ENCODE assay signal across 14 mouse cellular contexts in the genomic region with DNA sequence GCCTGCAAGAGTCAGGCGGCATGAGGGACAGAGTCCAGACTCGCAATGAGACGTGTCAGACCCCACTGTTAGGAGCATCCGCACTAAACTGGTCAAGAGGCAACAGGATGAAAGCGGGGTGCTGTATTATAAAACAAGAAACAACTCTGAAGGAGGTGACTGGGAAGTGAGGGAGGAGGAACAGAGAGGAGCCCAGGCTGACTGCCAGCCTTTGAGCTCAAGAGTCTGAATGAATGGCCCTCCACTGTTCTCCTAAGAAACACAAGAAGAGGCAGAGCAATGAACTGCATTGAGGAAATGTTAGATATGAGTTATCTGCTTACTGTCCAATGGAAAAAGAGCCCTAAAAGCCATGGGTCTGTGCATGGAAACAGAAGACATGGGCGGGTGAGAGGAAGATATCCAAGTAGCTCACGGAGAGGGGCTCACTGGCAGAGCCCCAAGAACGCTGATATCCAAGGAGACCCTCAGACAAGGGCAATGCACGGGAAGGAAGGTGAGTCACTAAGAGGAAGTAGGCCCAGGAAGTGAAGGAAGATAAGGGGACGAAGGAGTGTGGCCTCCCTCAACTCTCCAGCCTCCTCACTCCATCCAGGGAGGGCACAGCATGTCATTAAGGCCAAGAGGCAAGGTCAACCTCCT. TPM values are rescaled to one million over a fixed set of nuclear protein-coding genes. Genes with fewer than 3 reads are reported as not detected.
DNase-seq lines count a peak whose midpoint lies in the region; ATAC-seq and TF ChIP-seq lines count a peak whose summit lies in the region.
"Had no signal": no experiment of that assay in that cellular context is flagged by ENCODE, and none has a peak within 500 bp of the region (broad histone marks: within the 10 kb centered on the region; RNA-seq: fewer than 3 reads in every experiment).

No protein-coding gene starts in this region.

- H3K4me3 ChIP-seq in kidney, embryonic 14.5 days (ENCODE audit: low read length): no peak overlapping the region
- H3K4me3 ChIP-seq in lung, postnatal 0 days (ENCODE audit: low read depth, low read length): no peak overlapping the region
- no peak overlapping the region for H3K4me3 ChIP-seq in intestine, embryonic 15.5 days (replicated peaks)
- H3K4me3 ChIP-seq: forebrain, embryonic 13.5 days; hindbrain, embryonic 12.5 days; midbrain, embryonic 12.5 days had no signal

- no peak for TF ChIP-seq EP300 in lung, postnatal 0 days (IDR thresholded peaks at IDR 0.05)

- TF ChIP-seq CTCF in lung, postnatal 0 days (IDR thresholded peaks at IDR 0.05): no peak

- no peak overlapping the region for H3K9ac ChIP-seq in kidney, embryonic 14.5 days (ENCODE audit: low read depth, low read length)
- no peak overlapping the region for H3K9ac ChIP-seq in lung, postnatal 0 days (replicated peaks; ENCODE audit: low read depth)
- H3K9ac ChIP-seq in intestine, embryonic 15.5 days: no peak overlapping the region
- H3K9ac ChIP-seq: forebrain, embryonic 13.5 days; hindbrain, embryonic 12.5 days; liver, postnatal 0 days; midbrain, embryonic 12.5 days had no signal

- WGBS in kidney, embryonic 14.5 days: 65% methylated on average over 10 of the region's 10 CpGs
- WGBS in lung, postnatal 0 days: 54% methylated on average over 10 of the region's 10 CpGs
- 82% methylated on average over 10 of the region's 10 CpGs for WGBS in intestine, embryonic 15.5 days

- no peaks in the 10 kb centered on the region for H3K27me3 ChIP-seq in kidney, embryonic 14.5 days (ENCODE audit: control insufficient read depth, insufficient read depth, low read length)
- no peaks in the 10 kb centered on the region for H3K27me3 ChIP-seq in lung, postnatal 0 days (replicated peaks; ENCODE audit: insufficient read depth, low read length)
- H3K27me3 ChIP-seq in intestine, embryonic 15.5 days (replicated peaks): no peaks in the 10 kb centered on the region
- H3K27me3 ChIP-seq: hindbrain, embryonic 12.5 days had no signal

- H3K9me3 ChIP-seq in kidney, embryonic 14.5 days (ENCODE audit: control insufficient read depth, low read length): no peaks in the 10 kb centered on the region
- no peaks in the 10 kb centered on the region for H3K9me3 ChIP-seq in lung, postnatal 0 days (ENCODE audit: low read length)
- no peaks in the 10 kb centered on the region for H3K9me3 ChIP-seq in intestine, embryonic 15.5 days
- H3K9me3 ChIP-seq: forebrain, embryonic 13.5 days; hindbrain, embryonic 12.5 days; midbrain, embryonic 12.5 days had no signal

- no peak for ATAC-seq in kidney, embryonic 14.5 days (ENCODE audit: low FRiP score, low TSS enrichment)
- peak; percentile 47 for ATAC-seq in lung, postnatal 0 days
- no peak for ATAC-seq in intestine, embryonic 15.5 days
- ATAC-seq: forebrain, embryonic 13.5 days; liver, postnatal 0 days had no signal

- no peak overlapping the region for H3K4me2 ChIP-seq in kidney, embryonic 14.5 days (replicated peaks; ENCODE audit: low read depth, low read length)
- no peak overlapping the region for H3K4me2 ChIP-seq in lung, postnatal 0 days (replicated peaks; ENCODE audit: low read depth, low read length)
- H3K4me2 ChIP-seq in intestine, embryonic 15.5 days (replicated peaks): no peak overlapping the region
- H3K4me2 ChIP-seq: forebrain, embryonic 13.5 days; hindbrain, embryonic 12.5 days; midbrain, embryonic 12.5 days had no signal

- H3K27ac ChIP-seq in kidney, embryonic 14.5 days (ENCODE audit: low read depth, low read length): peak overlapping the region; percentile 17; the same call in 1 of the 2 replicates
- H3K27ac ChIP-seq in lung, postnatal 0 days (ENCODE audit: low read length): no peak overlapping the region
- no peak overlapping the region for H3K27ac ChIP-seq in intestine, embryonic 15.5 days
- H3K27ac ChIP-seq: hindbrain, embryonic 12.5 days; midbrain, embryonic 12.5 days had no signal

- no peak for DNase-seq in kidney, adult 9 months
- DNase-seq in right cerebral cortex, adult 18-20 months: peak; percentile 60
- no peak for DNase-seq in right cerebral cortex, postnatal 36 days (ENCODE audit: low spot score in 2 of 2)
- DNase-seq in lung, postnatal 0 days (ENCODE audit: low spot score): peak; percentile 78
- no peak for DNase-seq in ovary, postnatal 10 days (ENCODE audit: low spot score)
- DNase-seq: kidney, postnatal 14 days; layer of hippocampus, adult 9-11 months; liver; liver, postnatal 0 days had no signal

- no peaks in the 10 kb centered on the region; the same call in 1 of the 2 replicates for H3K36me3 ChIP-seq in kidney, embryonic 14.5 days (ENCODE audit: control insufficient read depth, insufficient read depth, low read length)
- no peaks in the 10 kb centered on the region for H3K36me3 ChIP-seq in lung, postnatal 0 days (ENCODE audit: insufficient read depth, low read length)
- no peaks in the 10 kb centered on the region for H3K36me3 ChIP-seq in intestine, embryonic 15.5 days
- H3K36me3 ChIP-seq: hindbrain, embryonic 12.5 days; midbrain, embryonic 12.5 days had no signal

- peaks cover 32% of the 10 kb centered on the region; the same call in 1 of the 2 replicates for H3K4me1 ChIP-seq in kidney, embryonic 14.5 days (ENCODE audit: control insufficient read depth, insufficient read depth, low read length)
- H3K4me1 ChIP-seq in lung, postnatal 0 days (ENCODE audit: insufficient read depth, low read depth, low read length): peaks cover 4% of the 10 kb centered on the region; the same call in 1 of the 2 replicates
- peaks cover 13% of the 10 kb centered on the region for H3K4me1 ChIP-seq in intestine, embryonic 15.5 days (replicated peaks)

RNA-seq across cellular contexts. Expression of a gene that starts 53.1 kb away (rescaled TPM):
- 5.5 and 8.3 TPM in 2 replicates for polyA plus RNA-seq in kidney, embryonic 14.5 days (2014; fragmentation: Nextera tagmentation; extraction: Ambion mirVana)
- polyA plus RNA-seq in lung, postnatal 0 days (2015; fragmentation: Nextera tagmentation; extraction: Ambion mirVana): 1.6 and 2.0 TPM in 2 replicates
- 10.8 and 11.2 TPM in 2 replicates for polyA plus RNA-seq in intestine, embryonic 15.5 days (2015; fragmentation: Nextera tagmentation; extraction: Ambion mirVana)

Comparison
In these comparisons a context has a peak if more than half of its experiments do, and no peak if none do; other contexts are left out.
1. DNase-seq: peak in right cerebral cortex, adult 18-20 months (single experiment) and lung, postnatal 0 days (single experiment); none in kidney, adult 9 months (single experiment), right cerebral cortex, postnatal 36 days (0 of 2) and ovary, postnatal 10 days (single experiment).